Comparison of ENCODE assay signal across 8 mouse cellular contexts in the genomic region with DNA sequence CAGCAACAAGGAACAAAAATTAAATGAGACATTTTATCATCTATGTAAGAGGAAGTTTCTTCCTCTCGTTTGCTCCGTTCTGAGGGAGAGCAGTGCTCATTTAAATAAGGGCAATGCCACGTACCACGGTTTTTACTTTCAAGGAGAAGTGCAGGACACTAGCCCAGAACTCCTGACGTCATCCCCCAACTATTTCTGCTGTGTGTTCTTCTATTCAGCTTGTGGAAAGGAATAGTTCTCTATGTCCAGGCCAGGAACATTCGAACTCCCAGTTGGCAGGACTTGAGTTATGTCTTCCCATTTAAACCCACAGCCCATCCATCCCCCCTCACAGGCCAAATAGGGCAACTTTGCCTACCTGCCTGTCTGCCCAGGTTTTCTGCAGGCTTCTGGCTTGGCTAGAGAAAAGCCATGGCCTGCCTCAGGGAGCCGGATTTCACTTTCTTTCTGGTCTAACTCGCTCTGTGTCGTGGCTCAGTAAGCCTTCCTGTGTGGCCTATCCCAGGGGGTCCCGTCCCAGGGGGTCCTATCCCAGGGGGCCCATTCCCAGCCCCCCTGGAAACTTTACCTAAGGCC. TPM values are rescaled to one million over a fixed set of nuclear protein-coding genes. Genes with fewer than 3 reads are reported as not detected.
A peak's percentile ranks its signal among the peaks of the same experiment; 100 is the strongest.
DNase-seq lines count a peak whose midpoint lies in the region.

No protein-coding gene starts in this region.

- no peaks in the 10 kb centered on the region for H3K36me3 ChIP-seq in erythroblast, embryonic 14.5 days (ENCODE audit: control insufficient read depth)

- intact Hi-C loops in heart, postnatal 10 days (cut with DNase I), result loop anchor here (2.0 to 5.0 kb wide), 4 partner anchors 20 to 200 kb away; a partner anchor contains a TSS

- peaks cover 41% of the 10 kb centered on the region for H3K4me1 ChIP-seq in erythroblast, embryonic 14.5 days (ENCODE audit: control insufficient read depth)

- peak overlapping the region; percentile 76 for H3K4me3 ChIP-seq in erythroblast, embryonic 14.5 days (replicated peaks)

- H3K9me3 ChIP-seq in erythroblast, embryonic 14.5 days (ENCODE audit: control insufficient read depth, low read length), result no peaks in the 10 kb centered on the region

- H3K27me3 ChIP-seq in erythroblast, embryonic 14.5 days (ENCODE audit: control insufficient read depth), result no peaks in the 10 kb centered on the region

- DNase-seq in adrenal gland, adult (ENCODE audit: inconsistent age in 2 of 2, low spot score in 1 of 2), result peak; percentile 84 to 95
- DNase-seq in adrenal gland, postnatal 4 days (ENCODE audit: low spot score in 2 of 2), result no peak
- DNase-seq in adipocyte (ENCODE audit: low spot score), result peak; percentile 70
- DNase-seq in heart, postnatal 10 days, result peak; percentile 83 to 89
- peak; percentile 69 to 80 for DNase-seq in kidney, postnatal 25 days
- peak; percentile 85 for DNase-seq in mesoderm, embryonic 11.5 days (ENCODE audit: low read depth, low spot score)
- peak; percentile 33 for DNase-seq in thymus, postnatal 0 days (ENCODE audit: low spot score)

RNA-seq across cellular contexts. Expression of a gene that starts 1.7 kb away (rescaled TPM):
- 100 to 1,000 TPM; 169 to 182 TPM for total RNA-seq in adrenal gland, postnatal 4 days (2021)
- polyA plus RNA-seq in erythroblast, embryonic 14.5 days (2012), result 0.14 and 0.18 TPM in 2 replicates
- total RNA-seq in heart, postnatal 10 days (2021), result 100 to 1,000 TPM; 223 to 270 TPM
- polyA plus RNA-seq in thymus, postnatal 0 days (2015; fragmentation: Nextera tagmentation; extraction: Ambion mirVana), result 81.9 and 91.2 TPM in 2 replicates

Comparison
In these comparisons a context has a peak if more than half of its experiments do, and no peak if none do; other contexts are left out.
1. DNase-seq: peak in adrenal gland, adult (2 of 2), adipocyte (single experiment), heart, postnatal 10 days (2 of 2), kidney, postnatal 25 days (2 of 2), mesoderm, embryonic 11.5 days (single experiment) and thymus, postnatal 0 days (single experiment); none in adrenal gland, postnatal 4 days (0 of 2).